Mouse (Mus musculus) E14TG2a.4 (cell line): ENCODE results near the gene Nlrx1.
A peak's percentile ranks its signal among the peaks of the same experiment; 100 is the strongest.

Experiments
- H3K27me3 ChIP-seq: 2 replicates; pipeline ENCODE4 v1.6.1; 2014; ENCODE audit warnings: low read length, control low read depth; ENCODE audit not compliant: insufficient read depth
- H3K36me3 ChIP-seq: 2 replicates; pipeline ENCODE4 v1.6.1; 2014; ENCODE audit warnings: low read length, control low read depth; ENCODE audit not compliant: insufficient read depth
- H3K4me1 ChIP-seq: replicated peaks from 2 replicates; pipeline ENCODE4 v1.6.1; 2014; ENCODE audit warnings: low read depth, low read length, control low read depth
- H3K4me3 ChIP-seq: replicated peaks from 2 replicates; pipeline ENCODE4 v1.5.1; 2014; ENCODE audit warnings: mild to moderate bottlenecking, low read length
- H3K9me3 ChIP-seq: 2 replicates; pipeline ENCODE4 v1.6.1; 2014; ENCODE audit warnings: low read length, control low read depth
- CTCF ChIP-seq: conservative IDR thresholded peaks from 2 replicates; pipeline ENCODE4 v1.5.1; 2014; ENCODE audit warnings: low read length
- NANOG ChIP-seq: IDR thresholded peaks from 2 replicates; pipeline ENCODE4 v1.6.1; 2014; ENCODE audit warnings: borderline replicate concordance, low read length, mixed read lengths
- POU5F1 ChIP-seq: IDR thresholded peaks from 2 replicates; pipeline ENCODE4 v1.6.1; 2014; ENCODE audit warnings: low read length, borderline replicate concordance

Gene Nlrx1

DNA sequence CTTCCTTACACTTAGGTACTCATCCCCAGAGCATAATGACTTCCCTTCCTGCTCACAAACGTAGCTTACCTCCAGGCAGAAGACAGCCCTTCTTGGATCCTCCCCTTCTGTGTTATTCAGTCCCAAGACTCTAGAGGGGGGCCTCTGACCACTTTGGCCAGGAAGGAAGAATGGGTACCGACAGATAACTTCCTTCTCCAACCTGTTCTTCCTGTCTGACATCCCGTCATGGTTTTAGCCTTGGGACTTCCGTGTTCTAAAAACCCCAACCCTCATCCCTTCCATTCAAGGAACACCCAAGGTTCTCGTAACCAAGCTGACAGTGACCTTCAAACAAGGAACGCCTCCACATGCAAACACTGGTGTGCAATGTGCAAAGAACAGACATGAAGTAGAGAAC is at the start of gene Nlrx1:
Gene Nlrx1, minus strand, starts transcription at position 168 of the 400 bp plus-strand sequence.
- H3K9me3 ChIP-seq: 0 out of 2 replicates have a peak, but pooled peaks cover 4% of the 10 kb centered on the region
- H3K4me3 ChIP-seq: peak within 1 kb of the TSS; percentile 82
- H3K4me1 ChIP-seq: peaks cover 27% of the 10 kb centered on the region
- H3K36me3 ChIP-seq: no peaks in the 10 kb centered on the region
- TF ChIP-seq POU5F1 (no peak), NANOG (no peak), CTCF (no peak)
- H3K27me3 ChIP-seq: peaks cover 24% of the 10 kb centered on the region

DNA sequence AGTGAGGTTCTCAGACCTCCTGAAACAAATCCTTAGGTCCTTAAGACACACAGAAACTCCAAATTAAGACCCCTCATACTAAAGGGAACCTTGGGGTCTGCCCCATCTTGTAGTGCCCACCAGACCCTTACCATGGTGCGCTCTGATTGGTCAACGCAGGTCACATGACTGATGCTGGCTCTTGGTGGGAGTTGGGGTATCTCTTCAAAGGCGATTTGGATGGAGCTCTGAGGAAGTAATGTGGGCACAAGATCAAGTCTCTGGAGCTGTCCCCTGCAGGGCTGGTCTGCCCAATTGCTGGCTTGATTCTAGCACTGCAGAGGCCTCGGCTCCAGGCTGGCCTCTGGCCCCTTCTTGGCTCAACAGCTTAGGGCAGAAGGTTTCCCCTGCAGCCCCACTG is 49.1 kb upstream of the Nlrx1 start:
- H3K36me3 ChIP-seq: peaks cover 38% of the 10 kb centered on the region
- peaks cover 72% of the 10 kb centered on the region for H3K27me3 ChIP-seq
- H3K9me3 ChIP-seq: no peaks in the 10 kb centered on the region
- TF ChIP-seq CTCF: no peak
- no peak for TF ChIP-seq POU5F1
- TF ChIP-seq NANOG: no peak
- no peak overlapping the region for H3K4me3 ChIP-seq
- peaks cover 69% of the 10 kb centered on the region for H3K4me1 ChIP-seq

DNA sequence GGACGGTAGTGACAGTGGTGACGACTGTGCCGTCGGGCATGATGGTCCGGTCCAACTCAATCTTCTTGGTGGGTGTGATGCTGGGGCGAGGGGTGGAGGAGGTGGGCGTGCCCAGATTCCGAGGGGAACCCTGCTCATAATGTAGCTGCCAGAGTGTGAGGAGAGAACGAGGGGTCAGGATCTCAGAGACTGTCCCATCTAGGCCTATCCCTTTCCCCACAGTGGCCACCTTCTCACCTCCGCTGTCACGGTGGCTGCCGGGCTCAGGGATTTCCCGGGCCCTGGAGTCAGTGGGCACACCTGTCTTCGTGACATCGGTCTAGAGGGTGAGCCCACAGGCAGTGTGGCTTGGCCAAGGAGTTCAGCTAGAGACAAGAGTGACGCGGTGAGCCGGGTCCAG is 46.5 kb upstream of the Nlrx1 start:
- peaks cover 38% of the 10 kb centered on the region for H3K36me3 ChIP-seq
- peaks cover 75% of the 10 kb centered on the region for H3K4me1 ChIP-seq
- TF ChIP-seq NANOG (no peak), CTCF (no peak), POU5F1 (no peak)
- H3K4me3 ChIP-seq: no peak overlapping the region
- H3K27me3 ChIP-seq: peaks cover 87% of the 10 kb centered on the region
- no peaks in the 10 kb centered on the region for H3K9me3 ChIP-seq

DNA sequence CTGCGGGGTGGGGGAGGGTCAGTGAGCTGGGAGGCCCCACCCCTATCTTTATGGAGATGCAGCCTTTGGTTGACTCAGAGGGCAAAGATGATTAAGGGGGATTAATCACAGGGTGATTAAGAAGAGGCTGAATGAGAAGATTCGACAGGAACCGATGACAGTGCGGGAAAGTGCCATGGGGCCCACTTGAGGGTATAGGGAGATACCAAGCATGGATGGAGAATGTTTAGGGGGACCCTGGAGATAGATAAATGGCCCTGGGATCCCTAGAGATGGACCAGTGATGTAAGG is 45.8 kb upstream of the Nlrx1 start:
- no peaks in the 10 kb centered on the region for H3K9me3 ChIP-seq
- peaks cover 38% of the 10 kb centered on the region for H3K36me3 ChIP-seq

DNA sequence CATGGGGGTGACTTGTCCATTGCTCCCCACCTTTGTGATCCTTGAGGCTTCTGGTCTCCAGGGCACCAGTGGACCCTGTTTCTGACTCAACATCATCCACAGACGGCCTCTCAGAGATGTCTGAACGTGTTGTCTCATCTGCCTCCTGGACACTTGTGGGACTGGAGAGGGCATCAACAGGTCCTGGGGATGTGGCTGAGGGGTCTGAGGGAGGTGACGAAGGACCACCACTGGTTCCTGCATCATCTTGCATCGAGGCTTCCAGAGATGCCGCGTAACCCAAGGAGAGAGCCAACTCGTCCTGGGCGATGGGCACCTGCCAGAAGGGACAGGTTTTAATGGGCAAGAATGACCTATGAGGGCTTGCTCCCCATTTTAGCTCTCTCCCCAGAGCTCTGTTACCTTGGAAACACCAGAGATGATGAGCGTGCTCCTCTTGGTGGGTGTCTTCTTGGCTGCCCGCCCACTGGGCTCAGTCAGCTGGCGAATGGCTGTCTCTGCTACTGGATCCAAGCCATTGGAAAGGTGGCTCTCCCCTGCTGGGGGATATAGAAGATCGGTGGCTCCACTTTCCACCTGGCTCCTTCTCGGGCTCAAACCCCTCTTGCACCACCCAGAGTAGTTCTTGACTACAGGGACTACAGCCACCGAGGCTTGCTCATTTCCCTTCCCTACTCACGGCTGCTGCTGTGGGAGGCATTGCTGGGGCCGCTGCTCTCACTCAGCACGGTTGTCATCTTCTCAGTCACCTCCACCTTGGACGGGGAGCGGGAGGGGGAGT is 45.3 kb upstream of the Nlrx1 start:
- no peak overlapping the region for H3K4me3 ChIP-seq
- H3K36me3 ChIP-seq: peaks cover 38% of the 10 kb centered on the region
- peaks cover 80% of the 10 kb centered on the region for H3K27me3 ChIP-seq
- H3K9me3 ChIP-seq: no peaks in the 10 kb centered on the region
- peaks cover 75% of the 10 kb centered on the region for H3K4me1 ChIP-seq
- TF ChIP-seq CTCF: no peak
- TF ChIP-seq NANOG: no peak
- no peak for TF ChIP-seq POU5F1

More for the DNA sequence above, 45.8 kb upstream of the Nlrx1 start:
- Histone ChIP-seq H3K4me3 (no peak overlapping the region), H3K4me1 (peaks cover 79% of the 10 kb centered on the region), H3K27me3 (peaks cover 85% of the 10 kb centered on the region)
- TF ChIP-seq NANOG (no peak), POU5F1 (no peak), CTCF (no peak)

DNA sequence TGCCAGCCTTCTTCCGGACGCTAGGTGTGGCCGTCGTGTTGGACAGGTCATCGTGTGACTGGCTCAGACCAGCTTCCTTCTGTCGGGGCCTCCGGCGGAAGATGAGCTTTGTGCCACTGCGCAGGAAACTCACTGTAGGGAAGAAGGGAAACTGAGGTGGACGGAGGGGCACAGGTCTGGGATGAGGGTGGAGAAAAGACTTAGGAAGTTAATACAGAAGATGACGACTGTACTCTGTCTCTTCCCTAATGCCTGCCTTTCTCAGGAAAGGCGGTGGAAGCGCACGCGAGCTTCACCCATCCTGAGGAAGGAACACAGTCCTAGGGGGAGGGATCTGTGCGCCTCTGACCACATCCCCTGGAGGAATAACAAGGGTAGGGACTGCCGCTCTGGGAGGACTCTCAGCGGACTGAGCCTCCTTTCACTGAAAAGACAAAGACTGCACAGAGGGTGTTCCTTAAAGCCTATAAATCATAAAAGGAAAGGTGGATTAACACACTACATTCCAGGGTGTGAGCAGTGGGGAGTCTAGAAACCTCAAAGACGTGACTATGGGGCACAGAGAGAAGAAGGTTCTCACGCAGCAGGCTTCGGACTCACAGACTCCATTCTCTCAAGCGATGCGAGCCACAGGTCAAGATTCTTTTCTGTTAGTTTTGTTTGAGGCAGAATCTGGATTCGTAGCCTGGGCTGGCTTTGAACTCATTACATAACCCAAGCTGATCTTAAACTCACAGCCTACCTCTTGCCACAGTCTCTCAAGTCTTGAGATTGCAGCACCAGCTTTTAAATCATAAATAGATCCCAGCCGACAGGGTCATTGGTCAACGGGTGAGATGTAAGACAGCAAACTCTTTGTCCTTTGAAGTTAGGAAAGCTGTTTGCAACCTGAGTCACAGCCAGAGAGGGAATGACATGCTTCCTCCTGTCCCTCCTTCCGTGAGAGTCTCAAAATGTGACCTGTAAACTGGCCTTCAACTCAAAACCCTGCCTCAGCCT is 43.0 kb upstream of the Nlrx1 start:
- Histone ChIP-seq H3K36me3 (peaks cover 32% of the 10 kb centered on the region), H3K4me3 (peak overlapping the region; percentile 65), H3K27me3 (peaks cover 58% of the 10 kb centered on the region), H3K9me3 (no peaks in the 10 kb centered on the region), H3K4me1 (peaks cover 62% of the 10 kb centered on the region)
- TF ChIP-seq NANOG: peak; percentile 86
- TF ChIP-seq POU5F1: no peak

DNA sequence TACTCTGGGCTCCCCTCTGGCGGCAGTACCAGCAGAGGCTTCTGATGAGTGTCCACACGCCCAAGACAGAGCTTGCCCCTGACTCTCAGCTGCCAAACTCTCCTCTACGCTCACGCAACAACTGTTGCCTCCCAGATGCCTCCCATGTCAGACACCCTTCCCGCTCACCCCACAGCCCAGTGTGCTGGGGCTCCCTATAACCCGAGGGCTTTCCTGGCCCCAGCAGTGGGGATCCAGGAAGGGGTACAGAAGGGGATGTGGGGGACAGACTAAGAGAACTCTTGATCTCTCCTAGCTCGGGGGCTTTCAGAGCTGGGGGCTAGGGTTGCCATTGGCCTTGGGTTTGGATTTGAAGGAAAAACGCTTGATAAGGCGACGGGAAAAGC is 42.3 kb upstream of the Nlrx1 start:
- Histone ChIP-seq H3K4me3 (peak overlapping the region; percentile 65), H3K9me3 (no peaks in the 10 kb centered on the region), H3K4me1 (peaks cover 59% of the 10 kb centered on the region), H3K36me3 (peaks cover 25% of the 10 kb centered on the region), H3K27me3 (peaks cover 52% of the 10 kb centered on the region)
- TF ChIP-seq POU5F1 (no peak), NANOG (no peak), CTCF (no peak)

DNA sequence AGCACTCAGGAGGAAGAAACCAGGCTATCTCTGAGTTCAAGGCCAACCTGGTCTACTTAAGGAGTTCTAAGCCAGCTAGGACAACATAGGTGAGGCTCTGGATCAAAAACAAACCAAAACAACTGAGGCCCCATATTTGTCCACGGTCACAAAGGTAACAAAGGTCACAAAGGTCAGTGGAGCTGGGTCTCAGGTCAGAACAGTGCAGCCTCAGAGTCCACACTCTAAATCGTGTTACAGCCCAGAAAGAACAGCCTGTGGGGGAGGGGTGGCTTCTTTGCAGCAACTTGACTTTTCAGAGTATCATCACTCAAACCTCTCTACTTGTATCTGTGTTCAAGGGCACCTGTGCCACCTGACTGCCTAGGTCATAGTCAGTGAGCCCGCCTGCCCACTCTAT is 41.4 kb upstream of the Nlrx1 start:
- peaks cover 55% of the 10 kb centered on the region for H3K4me1 ChIP-seq
- H3K36me3 ChIP-seq: peaks cover 15% of the 10 kb centered on the region
- H3K4me3 ChIP-seq: no peak overlapping the region
- no peaks in the 10 kb centered on the region for H3K9me3 ChIP-seq
- TF ChIP-seq CTCF (no peak), POU5F1 (no peak), NANOG (no peak)
- H3K27me3 ChIP-seq: peaks cover 42% of the 10 kb centered on the region
